Mouse (Mus musculus) kidney, embryonic 14.5 days (tissue): ENCODE data around the gene Zbtb20. TPM values are rescaled to one million over a fixed set of nuclear protein-coding genes. Genes with fewer than 3 reads are reported as not detected.

Experiments used
- ATAC-seq: fragments of 200-750 bp; cut with Nextera tagmentation; 2 replicates; pipeline ENCODE4 v1.8.0; 2017; ENCODE audit warnings: moderate number of reproducible peaks, mild to moderate bottlenecking, moderate TSS enrichment, moderate library complexity; ENCODE audit not compliant: low FRiP score, low TSS enrichment
- H3K27ac ChIP-seq: fragments of 300-500 bp; sonication (generic); 2 replicates; pipeline ENCODE4 v1.5.1; 2014; ENCODE audit warnings: low read depth, mild to moderate bottlenecking, low read length, moderate library complexity, mixed read lengths
- H3K27me3 ChIP-seq: fragments of 300-500 bp; sonication (generic); 2 replicates; pipeline ENCODE4 v1.6.1; 2014; ENCODE audit warnings: mild to moderate bottlenecking, low read length; ENCODE audit not compliant: control insufficient read depth, insufficient read depth
- H3K36me3 ChIP-seq: fragments of 300-500 bp; sonication (generic); 2 replicates; pipeline ENCODE4 v1.6.1; 2014; ENCODE audit warnings: low read length, mixed read lengths; ENCODE audit not compliant: control insufficient read depth, insufficient read depth
- H3K4me1 ChIP-seq: fragments of 300-500 bp; sonication (generic); 2 replicates; pipeline ENCODE4 v1.6.1; 2014; ENCODE audit warnings: low read length, mixed read lengths; ENCODE audit not compliant: control insufficient read depth, insufficient read depth
- H3K4me2 ChIP-seq: fragments of 300-500 bp; sonication (generic); replicated peaks from 2 replicates; pipeline ENCODE4 v1.6.1; 2014; ENCODE audit warnings: low read depth, mild to moderate bottlenecking, low read length
- H3K4me3 ChIP-seq: fragments of 300-500 bp; sonication (generic); 2 replicates; pipeline ENCODE4 v1.5.1; 2014; ENCODE audit warnings: mild to moderate bottlenecking, low read length
- H3K9ac ChIP-seq: fragments of 300-500 bp; sonication (generic); 2 replicates; pipeline ENCODE4 v1.6.1; 2014; ENCODE audit warnings: low read depth, mild to moderate bottlenecking, low read length, moderate library complexity
- H3K9me3 ChIP-seq: fragments of 300-500 bp; sonication (generic); 2 replicates; pipeline ENCODE4 v1.6.1; 2016; ENCODE audit warnings: low read length; ENCODE audit not compliant: control insufficient read depth
- WGBS: fragments of 180-500 bp; shearing (Covaris S2); extraction: QIAGEN DNeasy Blood & Tissue Kit; methylation state at CpG from one replicate; pipeline ENCODE4 v1.1.7; 2014; 5-methylcytosine and 5-hydroxymethylcytosine counted together
- polyA plus RNA-seq: library from polyadenylated mRNA; unstranded; fragments of >200 nt; fragmentation: Nextera tagmentation; extraction: Ambion mirVana; gene quantifications from 2 replicates; pipeline ENCODE4 v1.2.1, GENCODE M21; 2014

Zbtb20 gene
- polyA plus RNA-seq, 1 experiment from 2014 or later, result 43.3 TPM

GRCm38 (mm10) chr16:43080403-43080802 is 204.7 kb downstream of the Zbtb20 start:
- no peak overlapping the region for H3K27ac ChIP-seq
- H3K36me3 ChIP-seq, result no peaks in the 10 kb centered on the region
- no peak overlapping the region for H3K9ac ChIP-seq
- H3K4me3 ChIP-seq, result no peak overlapping the region
- H3K4me1 ChIP-seq, result no peaks in the 10 kb centered on the region
- no peaks in the 10 kb centered on the region for H3K27me3 ChIP-seq
- no peak for ATAC-seq
- 71% methylated on average over 2 of the region's 2 CpGs for WGBS
- H3K4me2 ChIP-seq, result no peak overlapping the region
- H3K9me3 ChIP-seq, result no peaks in the 10 kb centered on the region

GRCm38 (mm10) chr16:43080923-43081702 is 205.4 kb downstream of the Zbtb20 start:
- H3K27ac ChIP-seq, result no peak overlapping the region
- H3K9me3 ChIP-seq, result no peaks in the 10 kb centered on the region
- no peak overlapping the region for H3K9ac ChIP-seq
- no peaks in the 10 kb centered on the region for H3K4me1 ChIP-seq
- no peak overlapping the region for H3K4me2 ChIP-seq
- no peaks in the 10 kb centered on the region for H3K27me3 ChIP-seq
- no peak for ATAC-seq
- no peak overlapping the region for H3K4me3 ChIP-seq
- WGBS, result 78% methylated on average over 5 of the region's 5 CpGs
- H3K36me3 ChIP-seq, result no peaks in the 10 kb centered on the region

GRCm38 (mm10) chr16:43081995-43082394 is 206.3 kb downstream of the Zbtb20 start:
- no peak overlapping the region for H3K4me3 ChIP-seq
- no peak overlapping the region for H3K9ac ChIP-seq
- no peaks in the 10 kb centered on the region for H3K27me3 ChIP-seq
- peak; percentile 88 for ATAC-seq
- H3K27ac ChIP-seq, result no peak overlapping the region
- no peaks in the 10 kb centered on the region for H3K4me1 ChIP-seq
- H3K9me3 ChIP-seq, result no peaks in the 10 kb centered on the region
- 46% methylated on average over 6 of the region's 6 CpGs for WGBS
- H3K36me3 ChIP-seq, result no peaks in the 10 kb centered on the region
- no peak overlapping the region for H3K4me2 ChIP-seq

- ATAC-seq, result no peak
- Histone ChIP-seq H3K4me1 (no peaks in the 10 kb centered on the region), H3K4me2 (no peak overlapping the region), H3K9ac (no peak overlapping the region), H3K4me3 (no peak overlapping the region), H3K36me3 (no peaks in the 10 kb centered on the region), H3K27me3 (no peaks in the 10 kb centered on the region), H3K27ac (no peak overlapping the region), H3K9me3 (no peaks in the 10 kb centered on the region)
- WGBS, result 86% methylated on average over 5 of the region's 5 CpGs
Observed at GRCm38 (mm10) chr16:43082801-43083200, 207.1 kb downstream of the Zbtb20 start.

GRCm38 (mm10) chr16:43090188-43090587 is 214.5 kb downstream of the Zbtb20 start:
- H3K9ac ChIP-seq, result no peak overlapping the region
- no peak overlapping the region for H3K4me3 ChIP-seq
- H3K27me3 ChIP-seq, result no peaks in the 10 kb centered on the region
- ATAC-seq, result no peak
- H3K36me3 ChIP-seq, result no peaks in the 10 kb centered on the region
- WGBS, result 87% methylated on average over 3 of the region's 3 CpGs
- no peaks in the 10 kb centered on the region for H3K4me1 ChIP-seq
- no peaks in the 10 kb centered on the region for H3K9me3 ChIP-seq
- no peak overlapping the region for H3K4me2 ChIP-seq
- no peak overlapping the region for H3K27ac ChIP-seq

- Histone ChIP-seq H3K9ac (no peak overlapping the region), H3K9me3 (no peaks in the 10 kb centered on the region), H3K4me2 (no peak overlapping the region), H3K4me1 (no peaks in the 10 kb centered on the region), H3K27me3 (no peaks in the 10 kb centered on the region), H3K36me3 (no peaks in the 10 kb centered on the region), H3K27ac (no peak overlapping the region), H3K4me3 (no peak overlapping the region)
- ATAC-seq, result no peak
- WGBS, result 92% methylated on average over 1 of the region's 1 CpGs
Observed at GRCm38 (mm10) chr16:43094161-43094560, 218.5 kb downstream of the Zbtb20 start.

GRCm38 (mm10) chr16:43094756-43095155 is 219.1 kb downstream of the Zbtb20 start:
- ATAC-seq, result no peak
- no peaks in the 10 kb centered on the region for H3K36me3 ChIP-seq
- no peak overlapping the region for H3K4me2 ChIP-seq
- no peak overlapping the region for H3K9ac ChIP-seq
- no peaks in the 10 kb centered on the region for H3K27me3 ChIP-seq
- no peaks in the 10 kb centered on the region for H3K4me1 ChIP-seq
- 82% methylated on average over 6 of the region's 6 CpGs for WGBS
- no peak overlapping the region for H3K27ac ChIP-seq
- H3K9me3 ChIP-seq, result no peaks in the 10 kb centered on the region
- H3K4me3 ChIP-seq, result no peak overlapping the region

- Histone ChIP-seq H3K9ac (no peak overlapping the region), H3K4me1 (no peaks in the 10 kb centered on the region), H3K27me3 (no peaks in the 10 kb centered on the region), H3K9me3 (no peaks in the 10 kb centered on the region), H3K4me2 (no peak overlapping the region), H3K27ac (no peak overlapping the region), H3K36me3 (no peaks in the 10 kb centered on the region), H3K4me3 (no peak overlapping the region)
- ATAC-seq, result no peak
Observed at GRCm38 (mm10) chr16:43096040-43096439, 220.4 kb downstream of the Zbtb20 start.

- WGBS, result 93% methylated on average over 4 of the region's 4 CpGs
- Histone ChIP-seq H3K4me2 (no peak overlapping the region), H3K27me3 (no peaks in the 10 kb centered on the region), H3K9ac (no peak overlapping the region), H3K4me1 (no peaks in the 10 kb centered on the region), H3K27ac (no peak overlapping the region), H3K4me3 (no peak overlapping the region), H3K36me3 (no peaks in the 10 kb centered on the region), H3K9me3 (no peaks in the 10 kb centered on the region)
- no peak for ATAC-seq
Observed at GRCm38 (mm10) chr16:43098153-43098552, 222.5 kb downstream of the Zbtb20 start.
